Mouse (Mus musculus) MEL (cell line): ENCODE data around the gene Myh10. TPM values are rescaled to one million over a fixed set of nuclear protein-coding genes. Genes with fewer than 3 reads are reported as not detected.
A peak's percentile ranks its signal among the peaks of the same experiment; 100 is the strongest.

ENCODE experiments used
- DNase-seq: peaks from one replicate; pipeline ENCODE4 v3.0.0; 2011; ENCODE audit warnings: low read depth, low spot score
- H3K27ac ChIP-seq: 2 replicates; pipeline ENCODE4 v1.5.1; 2012; ENCODE audit warnings: low read depth, mild to moderate bottlenecking, control low read depth, low read length, moderate library complexity; ENCODE audit not compliant: control insufficient read depth
- H3K27me3 ChIP-seq, 2 experiments: fragments of 150-350 bp in 1 of 2; sonication (generic) in 1 of 2; 2 replicates each; pipeline ENCODE4 v1.6.1; 2012; ENCODE audit warnings: low read length in 2 of 2, mild to moderate bottlenecking in 2 of 2, improper control_type of control experiment in 1 of 2, moderate library complexity in 1 of 2; ENCODE audit not compliant: insufficient read depth in 2 of 2, control insufficient read depth in 1 of 2
- H3K36me3 ChIP-seq, 2 experiments: 2 replicates each; pipeline ENCODE4 v1.6.1; 2012 to 2014; ENCODE audit warnings: low read length in 2 of 2, improper control_type of control experiment in 1 of 2, inconsistent platforms in 1 of 2, mild to moderate bottlenecking in 1 of 2; ENCODE audit not compliant: insufficient read depth in 2 of 2, control insufficient read depth in 1 of 2
- H3K4me1 ChIP-seq, 2 experiments: fragments of 150-350 bp in 1 of 2; sonication (generic) in 1 of 2; 2 replicates each; pipeline ENCODE4 v1.6.1; 2012; ENCODE audit warnings: low read length in 2 of 2, improper control_type of control experiment in 1 of 2, mild to moderate bottlenecking in 1 of 2; ENCODE audit not compliant: insufficient read depth in 2 of 2, control insufficient read depth in 1 of 2
- H3K4me3 ChIP-seq, 2 experiments: fragments of 150-350 bp in 1 of 2; sonication (generic) in 1 of 2; 2 replicates each; pipeline ENCODE4 v1.5.1; 2012; ENCODE audit warnings: low read depth in 2 of 2, low read length in 2 of 2, mild to moderate bottlenecking in 2 of 2, moderate library complexity in 2 of 2, control low read depth in 1 of 2, improper control_type of control experiment in 1 of 2; ENCODE audit not compliant: control insufficient read depth in 1 of 2, insufficient read depth in 1 of 2
- H3K79me2 ChIP-seq: 2 replicates; pipeline ENCODE4 v1.6.1; 2012; ENCODE audit warnings: mild to moderate bottlenecking, low read length, moderate library complexity; ENCODE audit not compliant: control insufficient read depth, poor library complexity, insufficient read depth
- H3K9ac ChIP-seq: 2 replicates; pipeline ENCODE4 v1.6.1; 2012; ENCODE audit warnings: low read depth, mild to moderate bottlenecking, control low read depth, low read length, moderate library complexity; ENCODE audit not compliant: control insufficient read depth, poor library complexity, severe bottlenecking
- H3K9me3 ChIP-seq: fragments of 150-350 bp; sonication (generic); replicated peaks from 2 replicates; pipeline ENCODE4 v1.6.1; 2012; ENCODE audit warnings: mild to moderate bottlenecking, low read length, improper control_type of control experiment, moderate library complexity; ENCODE audit not compliant: insufficient read depth
- BHLHE40 ChIP-seq: IDR thresholded peaks from 2 replicates; pipeline ENCODE4 v1.6.1; 2012; ENCODE audit warnings: low read depth, mild to moderate bottlenecking, inconsistent platforms, low read length, improper control_type of control experiment, borderline replicate concordance
- CHD1 ChIP-seq: IDR thresholded peaks from 2 replicates; pipeline ENCODE4 v1.6.1; 2012; ENCODE audit warnings: low read depth, mild to moderate bottlenecking, inconsistent platforms, low read length, improper control_type of control experiment
- CHD2 ChIP-seq: IDR thresholded peaks from 2 replicates; pipeline ENCODE4 v1.6.1; 2011; ENCODE audit warnings: low read length, improper control_type of control experiment
- CTCF ChIP-seq, 3 experiments: IDR thresholded peaks in 2 of 3; conservative IDR thresholded peaks in 1 of 3; 2 replicates each; pipeline ENCODE4 v1.5.1; 2011 to 2012; ENCODE audit warnings: low read length in 3 of 3, low read depth in 2 of 3, mild to moderate bottlenecking in 2 of 3, improper control_type of control experiment in 1 of 3, inconsistent platforms in 1 of 3, mixed read lengths in 1 of 3, moderate library complexity in 1 of 3; ENCODE audit not compliant: control insufficient read depth in 1 of 3, insufficient read depth in 1 of 3, poor library complexity in 1 of 3, severe bottlenecking in 1 of 3
- ELF1 ChIP-seq: IDR thresholded peaks from 2 replicates; pipeline ENCODE4 v1.6.1; 2014; ENCODE audit warnings: low read depth, mild to moderate bottlenecking, inconsistent platforms, low read length, improper control_type of control experiment, moderate library complexity
- EP300 ChIP-seq, 2 experiments: IDR thresholded peaks; 2 replicates each; pipeline ENCODE4 v1.6.1; 2011; ENCODE audit warnings: improper control_type of control experiment in 2 of 2, low read length in 2 of 2, low read depth in 1 of 2, mild to moderate bottlenecking in 1 of 2
- GATA1 ChIP-seq: IDR thresholded peaks from 2 replicates; pipeline ENCODE4 v1.6.1; 2011; ENCODE audit warnings: low read depth, low read length, improper control_type of control experiment
- JUND ChIP-seq: IDR thresholded peaks from 2 replicates; pipeline ENCODE4 v1.6.1; 2011; ENCODE audit warnings: low read depth, mild to moderate bottlenecking, improper control_type of control experiment, low read length
- KAT2A ChIP-seq: conservative IDR thresholded peaks from 2 replicates; pipeline ENCODE4 v1.6.1; 2012; ENCODE audit warnings: low read depth, low read length, improper control_type of control experiment, inconsistent platforms
- MAFK ChIP-seq: IDR thresholded peaks from 2 replicates; pipeline ENCODE4 v1.6.1; 2011; ENCODE audit warnings: low read depth, mild to moderate bottlenecking, low read length, improper control_type of control experiment, borderline replicate concordance
- MAZ ChIP-seq: IDR thresholded peaks from 2 replicates; pipeline ENCODE4 v1.6.1; 2012; ENCODE audit warnings: low read depth, mild to moderate bottlenecking, inconsistent platforms, low read length, improper control_type of control experiment
- MEF2A ChIP-seq: IDR thresholded peaks from 2 replicates; pipeline ENCODE4 v1.6.1; 2014; ENCODE audit warnings: low read depth, mild to moderate bottlenecking, inconsistent platforms, low read length, improper control_type of control experiment; ENCODE audit not compliant: poor library complexity, insufficient replicate concordance, severe bottlenecking; ENCODE audit errors: extremely low read depth
- MXI1 ChIP-seq: IDR thresholded peaks from 2 replicates; pipeline ENCODE4 v1.6.1; 2011; ENCODE audit warnings: mild to moderate bottlenecking, low read depth, low read length, improper control_type of control experiment
- MYB ChIP-seq: IDR thresholded peaks from 2 replicates; pipeline ENCODE4 v1.6.1; 2011; ENCODE audit warnings: mild to moderate bottlenecking, low read depth, low read length, improper control_type of control experiment
- NELFE ChIP-seq: IDR thresholded peaks from 2 replicates; pipeline ENCODE4 v1.6.1; 2011; ENCODE audit warnings: low read depth, low read length, improper control_type of control experiment
- POLR2A ChIP-seq, 2 experiments: IDR thresholded peaks; 2 replicates each; pipeline ENCODE4 v1.6.1; 2011 to 2012; ENCODE audit warnings: low read length in 2 of 2, mild to moderate bottlenecking in 2 of 2, control low read depth in 1 of 2, improper control_type of control experiment in 1 of 2, low read depth in 1 of 2, moderate library complexity in 1 of 2; ENCODE audit not compliant: control insufficient read depth in 1 of 2, insufficient read depth in 1 of 2, poor library complexity in 1 of 2
- POLR2AphosphoS2 ChIP-seq: IDR thresholded peaks from 2 replicates; pipeline ENCODE4 v1.6.1; 2011; ENCODE audit warnings: low read length, improper control_type of control experiment
- POLR2AphosphoS5 ChIP-seq: IDR thresholded peaks from 2 replicates; pipeline ENCODE4 v1.6.1; 2012; ENCODE audit warnings: low read depth, borderline replicate concordance, mild to moderate bottlenecking, inconsistent platforms, low read length, moderate library complexity, mixed read lengths
- RCOR1 ChIP-seq: IDR thresholded peaks from 2 replicates; pipeline ENCODE4 v1.6.1; 2012; ENCODE audit warnings: low read depth, mild to moderate bottlenecking, inconsistent platforms, low read length, improper control_type of control experiment
- TAL1 ChIP-seq: IDR thresholded peaks from 2 replicates; pipeline ENCODE4 v1.6.1; 2012; ENCODE audit warnings: mild to moderate bottlenecking, inconsistent platforms, low read length, moderate library complexity, mixed read lengths
- TBP ChIP-seq: IDR thresholded peaks from 2 replicates; pipeline ENCODE4 v1.8.0; 2011; ENCODE audit warnings: low read depth, low read length, improper control_type of control experiment
- USF2 ChIP-seq, 2 experiments: IDR thresholded peaks; 2 replicates each; pipeline ENCODE4 v1.6.1; 2011 to 2012; ENCODE audit warnings: improper control_type of control experiment in 2 of 2, low read length in 2 of 2, borderline replicate concordance in 1 of 2, inconsistent platforms in 1 of 2, low read depth in 1 of 2, mild to moderate bottlenecking in 1 of 2; ENCODE audit not compliant: insufficient read depth in 1 of 2
- polyA plus RNA-seq, 2 experiments: library from polyadenylated mRNA; stranded (reverse) in 1 of 2; unstranded in 1 of 2; fragments of >175 nt in 1 of 2; fragments of >200 nt in 1 of 2; gene quantifications; 2 replicates each; pipeline versions ENCODE4 v1.2.1 to v1.2.4; 2012; ENCODE audit warnings: low replicate concordance in 2 of 2, low read depth in 1 of 2; ENCODE audit not compliant: insufficient read length in 2 of 2, insufficient read depth in 1 of 2, missing spikeins in 1 of 2
- total RNA-seq: library from RNA; depleted of rRNA; stranded (reverse); fragments of 300-350 nt; gene quantifications from 2 replicates; pipeline ENCODE4 v1.2.3, GENCODE M21; 2012

Myh10 gene
- total and polyA plus RNA-seq, 3 experiments = 99.3 to 187 (median 127) TPM

- H3K79me2 ChIP-seq = no peaks in the 10 kb centered on the region
- no peaks in the 10 kb centered on the region for H3K9me3 ChIP-seq
- H3K4me1 ChIP-seq = no peaks in the 10 kb centered on the region
- no peak overlapping the region for H3K4me3 ChIP-seq
- peaks cover 0 to 58% of the 10 kb centered on the region in 2 experiments; a peak in 2 of 4 replicates for H3K36me3 ChIP-seq
- H3K27ac ChIP-seq = no peak overlapping the region
- TF ChIP-seq POLR2AphosphoS5 = no peak
- no peak for TF ChIP-seq EP300 (IDR thresholded peaks at IDR 0.05; ENCODE audit: low read depth in 1 of 2, low read length in 2 of 2)
- no peak overlapping the region for H3K9ac ChIP-seq
- DNase-seq = no peak
- no peaks in the 10 kb centered on the region for H3K27me3 ChIP-seq
Measured at GRCm38 (mm10) chr11:68776147-68776655, 84.8 kb downstream of the Myh10 start.

DNA sequence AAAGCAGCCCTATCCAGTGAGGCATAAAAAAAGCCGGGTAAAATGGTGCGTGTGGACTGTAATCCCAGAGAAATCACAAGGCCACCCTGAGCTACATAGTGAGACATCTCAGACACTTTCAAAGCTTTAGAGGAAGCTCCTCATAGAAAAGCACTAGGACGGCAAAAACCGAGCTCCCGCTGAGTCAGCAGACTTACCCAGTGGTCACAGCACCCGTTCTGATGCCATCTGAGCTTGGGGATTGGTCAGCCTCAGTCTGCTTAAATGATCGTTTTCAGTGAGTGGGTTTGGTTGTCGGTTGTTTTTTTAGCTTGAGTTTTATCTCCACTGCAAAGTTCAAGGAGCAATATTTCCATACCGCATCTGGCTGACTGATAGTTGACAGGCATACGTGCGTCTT lies 86.6 kb downstream of the Myh10 start:
- DNase-seq = no peak

DNA sequence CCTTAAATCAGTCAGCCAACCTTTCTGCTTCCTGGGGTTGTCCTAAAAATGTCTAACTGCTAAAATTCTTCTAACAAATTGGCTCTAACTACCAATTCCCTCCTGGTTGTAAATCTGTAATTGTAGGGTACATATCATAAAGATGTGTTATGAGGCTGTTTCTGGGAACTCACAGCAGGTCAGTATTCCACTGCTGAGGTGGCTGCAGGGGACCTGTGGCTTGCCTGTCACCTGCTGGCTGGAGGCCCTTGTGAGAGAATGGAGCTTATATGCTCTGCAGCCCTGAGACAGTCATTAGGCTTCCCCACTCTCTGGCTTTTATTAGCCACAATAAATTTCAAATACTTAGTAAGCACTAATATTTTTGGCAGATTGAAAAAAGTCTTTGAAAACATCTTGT lies 87.5 kb downstream of the Myh10 start:
- Histone ChIP-seq H3K9me3 (no peaks in the 10 kb centered on the region), H3K79me2 (no peaks in the 10 kb centered on the region), H3K27me3 (no peaks in the 10 kb centered on the region), H3K27ac (no peak overlapping the region), H3K4me1 (no peaks in the 10 kb centered on the region), H3K4me3 (no peak overlapping the region), H3K36me3 (peaks cover 0 to 55% of the 10 kb centered on the region in 2 experiments; a peak in 2 of 4 replicates), H3K9ac (no peak overlapping the region)
- no peak for DNase-seq
- TF ChIP-seq RCOR1 = no peak
- no peak for TF ChIP-seq TBP
- TF ChIP-seq GATA1 = no peak
- no peak for TF ChIP-seq POLR2A (IDR thresholded peaks at IDR 0.05; ENCODE audit: control insufficient read depth in 1 of 2, insufficient read depth in 1 of 2, low read depth in 1 of 2, low read length in 2 of 2, poor library complexity in 1 of 2)
- no peak for TF ChIP-seq MYB
- no peak for TF ChIP-seq NELFE
- no peak for TF ChIP-seq POLR2AphosphoS5
- TF ChIP-seq CHD1 = no peak
- TF ChIP-seq CHD2 = no peak
- TF ChIP-seq KAT2A = no peak
- no peak for TF ChIP-seq MEF2A
- TF ChIP-seq BHLHE40 = no peak
- no peak for TF ChIP-seq TAL1
- no peak for TF ChIP-seq MAZ
- no peak for TF ChIP-seq JUND
- no peak for TF ChIP-seq POLR2AphosphoS2
- no peak for TF ChIP-seq MXI1
- no peak for TF ChIP-seq CTCF (IDR thresholded peaks at IDR 0.05 in 2 of 3, conservative IDR thresholded peaks at IDR 0.05 in 1 of 3; ENCODE audit: control insufficient read depth in 1 of 3, insufficient read depth in 1 of 3, low read depth in 2 of 3, low read length in 3 of 3, poor library complexity in 1 of 3, severe bottlenecking in 1 of 3)
- no peak for TF ChIP-seq USF2 (IDR thresholded peaks at IDR 0.05; ENCODE audit: borderline replicate concordance in 1 of 2, insufficient read depth in 1 of 2, low read depth in 1 of 2, low read length in 2 of 2)
- no peak for TF ChIP-seq ELF1

More for the DNA sequence above, 86.6 kb downstream of the Myh10 start:
- Histone ChIP-seq H3K4me1 (no peaks in the 10 kb centered on the region), H3K9ac (no peak overlapping the region), H3K27ac (no peak overlapping the region)
- TF ChIP-seq MAFK (peak; percentile 80), KAT2A (no peak)
- TF ChIP-seq, all 39 proteins: peak for 1
- H3K36me3 ChIP-seq = peaks cover 0 to 52% of the 10 kb centered on the region in 2 experiments; a peak in 2 of 4 replicates
- no peaks in the 10 kb centered on the region for H3K9me3 ChIP-seq
- H3K79me2 ChIP-seq = no peaks in the 10 kb centered on the region
- H3K4me3 ChIP-seq = no peak overlapping the region
- no peaks in the 10 kb centered on the region for H3K27me3 ChIP-seq
